Mouse (Mus musculus) urinary bladder, postnatal 36 days (tissue): Measurements from ENCODE around the gene Zfp969.
"Not testable (repeated sequence)": the region's sequence is repeated elsewhere in the genome, so short reads cannot be mapped to it uniquely, and the experiment has no call there.

Experiments used
- DNase-seq, 2 experiments: peaks; one replicate each; pipeline ENCODE4 v3.0.0; 2022; ENCODE audit warnings: low spot score in 2 of 2, mixed read lengths in 1 of 2

The Zfp969 gene

GRCm38 (mm10) chr2:175703546-175703945, at the start of gene Zfp969:
TSS of gene Zfp969 (minus strand) at chr2:175703646.
- not testable (repeated sequence) for DNase-seq

DNA sequence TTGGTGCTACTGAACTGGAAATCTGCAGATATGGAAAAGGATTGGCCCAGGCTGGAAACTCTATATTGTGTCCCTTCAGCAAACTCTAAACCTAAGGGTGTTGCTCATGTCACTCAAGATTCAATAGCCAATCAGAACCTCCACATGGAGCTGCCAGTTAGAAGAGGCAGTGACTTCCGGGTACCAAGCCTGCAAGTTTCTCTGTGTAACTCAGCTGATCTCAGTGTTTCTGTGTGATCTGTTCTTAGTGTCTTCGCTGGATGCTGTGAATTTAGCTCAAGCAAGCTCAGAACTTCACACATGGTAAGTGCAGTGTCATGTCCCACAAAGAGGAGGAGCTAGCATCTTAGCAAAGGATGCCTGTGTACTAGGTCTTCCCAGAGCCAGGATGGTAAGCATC, 37.8 kb upstream of the Zfp969 start, which contains the start of gene Gm2007:
Gene Gm2007 (plus strand): TSS at position 301 of the 400 bp plus-strand sequence.
- not testable (repeated sequence) for DNase-seq

- DNase-seq, result not testable (repeated sequence)
Measured at GRCm38 (mm10) chr2:175643678-175644077, 59.8 kb downstream of the Zfp969 start, which contains the start of gene Gm11007. TSS of gene Gm11007 (plus strand) at chr2:175643978.
